Mouse (Mus musculus) stomach, embryonic 14.5 days (tissue): Measurements from ENCODE around the gene Smurf1. TPM values are rescaled to one million over a fixed set of nuclear protein-coding genes. Genes with fewer than 3 reads are reported as not detected.

ENCODE experiments used
- ATAC-seq: fragments of 200-750 bp; cut with Nextera tagmentation; 2 replicates; pipeline ENCODE4 v1.8.0; 2017; ENCODE audit warnings: low read depth, moderate TSS enrichment; ENCODE audit not compliant: insufficient number of reproducible peaks, insufficient read depth, low FRiP score
- H3K27ac ChIP-seq: fragments of 300-500 bp; sonication (generic); 2 replicates; pipeline ENCODE4 v1.5.1; 2014; ENCODE audit warnings: mild to moderate bottlenecking, low read length, moderate library complexity, mixed read lengths
- H3K27me3 ChIP-seq: fragments of 300-500 bp; sonication (generic); 2 replicates; pipeline ENCODE4 v1.6.1; 2014; ENCODE audit warnings: low read length, control low read depth, mixed read lengths; ENCODE audit not compliant: control insufficient read depth, insufficient read depth
- H3K36me3 ChIP-seq: fragments of 300-500 bp; sonication (generic); 2 replicates; pipeline ENCODE4 v1.6.1; 2014; ENCODE audit warnings: mild to moderate bottlenecking, control low read depth, low read length, moderate library complexity, mixed read lengths; ENCODE audit not compliant: control insufficient read depth, insufficient read depth
- H3K4me1 ChIP-seq: fragments of 300-500 bp; sonication (generic); 2 replicates; pipeline ENCODE4 v1.6.1; 2014; ENCODE audit warnings: low read length, control low read depth, mixed read lengths; ENCODE audit not compliant: control insufficient read depth, insufficient read depth
- H3K4me2 ChIP-seq: fragments of 300-500 bp; sonication (generic); replicated peaks from 2 replicates; pipeline ENCODE4 v1.6.1; 2014; ENCODE audit warnings: low read depth, low read length, control low read depth
- H3K4me3 ChIP-seq: fragments of 300-500 bp; sonication (generic); 2 replicates; pipeline ENCODE4 v1.5.1; 2014; ENCODE audit warnings: low read depth, low read length, control low read depth
- H3K9ac ChIP-seq: fragments of 300-500 bp; sonication (generic); replicated peaks from 2 replicates; pipeline ENCODE4 v1.6.1; 2014; ENCODE audit warnings: low read depth, mild to moderate bottlenecking, control low read depth, low read length, moderate library complexity, mixed read lengths
- H3K9me3 ChIP-seq: fragments of 300-500 bp; sonication (generic); 2 replicates; pipeline ENCODE4 v1.6.1; 2016; ENCODE audit warnings: low read depth, low read length, control low read depth; ENCODE audit not compliant: control insufficient read depth
- WGBS: fragments of 180-500 bp; shearing (Covaris S2); extraction: QIAGEN DNeasy Blood & Tissue Kit; methylation state at CpG from one replicate; pipeline ENCODE4 v1.1.7; 2014; 5-methylcytosine and 5-hydroxymethylcytosine counted together
- polyA plus RNA-seq: library from polyadenylated mRNA; unstranded; fragments of >200 nt; fragmentation: Nextera tagmentation; extraction: Ambion mirVana; gene quantifications from 2 replicates; pipeline ENCODE4 v1.2.1, GENCODE M21; 2014

The Smurf1 gene
- polyA plus RNA-seq, 1 experiment from 2014 or later = 15.6 TPM

DNA sequence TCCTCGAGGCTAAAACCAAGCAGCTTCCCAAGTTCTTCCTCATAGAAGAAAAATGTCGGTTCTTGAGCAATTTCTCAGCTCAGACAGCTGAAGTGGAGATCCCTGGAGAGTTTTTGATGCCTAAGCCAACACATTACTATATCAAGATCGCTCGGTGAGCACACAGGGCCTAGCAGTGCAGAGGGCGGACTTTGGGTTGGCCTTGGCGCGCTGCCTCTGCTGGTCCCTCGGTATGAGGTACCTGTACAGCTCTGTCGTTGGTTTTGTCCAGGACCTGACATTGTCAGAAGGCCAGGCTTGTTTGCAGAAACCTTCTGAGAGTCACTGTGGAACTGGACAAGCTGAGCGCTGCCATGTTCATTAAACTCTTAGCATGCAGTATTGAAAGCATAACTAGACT is 115.7 kb downstream of the Smurf1 start:
- Histone ChIP-seq H3K4me2 (no peak overlapping the region), H3K9ac (no peak overlapping the region), H3K4me1 (no peaks in the 10 kb centered on the region), H3K4me3 (no peak overlapping the region), H3K36me3 (peaks cover 89% of the 10 kb centered on the region), H3K9me3 (no peaks in the 10 kb centered on the region), H3K27me3 (no peaks in the 10 kb centered on the region), H3K27ac (no peak overlapping the region)
- ATAC-seq = no peak
- 92% methylated on average over 10 of the region's 10 CpGs for WGBS

DNA sequence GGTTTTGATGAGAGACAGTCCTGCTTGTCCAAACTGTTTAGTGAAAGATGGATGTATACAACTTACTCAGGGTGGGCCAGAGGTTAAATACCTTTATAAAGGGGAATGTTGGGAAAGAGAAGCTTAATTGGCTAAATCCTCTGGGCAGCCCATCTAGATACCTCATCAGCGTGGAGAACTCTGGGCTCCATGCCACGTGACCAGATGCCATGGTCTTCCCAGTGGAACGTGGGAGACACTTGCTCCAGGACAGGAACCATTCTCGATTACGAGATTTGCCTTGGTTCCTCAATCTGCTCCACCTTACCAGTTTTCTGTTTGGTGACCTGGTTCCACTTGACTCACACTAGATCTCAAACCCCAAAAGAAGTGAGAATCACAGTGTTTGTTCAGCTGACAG is 116.9 kb downstream of the Smurf1 start:
- Histone ChIP-seq H3K27ac (no peak overlapping the region), H3K4me1 (no peaks in the 10 kb centered on the region), H3K4me3 (no peak overlapping the region), H3K9me3 (no peaks in the 10 kb centered on the region), H3K36me3 (peaks cover 93% of the 10 kb centered on the region), H3K4me2 (no peak overlapping the region), H3K9ac (no peak overlapping the region), H3K27me3 (no peaks in the 10 kb centered on the region)
- 79% methylated on average over 5 of the region's 5 CpGs for WGBS
- ATAC-seq = no peak

DNA sequence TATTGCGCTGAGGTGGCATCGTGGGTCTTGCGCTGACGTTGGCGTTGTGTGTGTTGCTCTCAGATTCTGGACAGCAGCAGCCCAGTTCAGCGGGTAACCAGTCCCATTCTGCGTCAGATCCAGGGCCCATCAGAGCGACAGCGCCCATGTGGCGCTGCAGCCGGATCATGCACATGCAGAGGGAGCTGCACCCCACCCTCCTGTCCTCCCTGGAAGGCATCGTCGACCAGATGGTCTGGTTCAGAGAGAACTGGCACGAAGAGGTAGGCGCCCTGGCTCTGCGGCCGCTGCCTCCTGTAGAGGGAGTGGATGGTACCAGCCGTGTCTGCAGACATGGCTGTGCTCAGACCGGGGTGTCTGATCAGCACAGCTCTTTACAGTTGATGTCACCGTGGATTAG is 120.3 kb downstream of the Smurf1 start:
- no peaks in the 10 kb centered on the region for H3K4me1 ChIP-seq
- H3K27ac ChIP-seq = no peak overlapping the region
- no peak overlapping the region for H3K4me3 ChIP-seq
- no peaks in the 10 kb centered on the region for H3K27me3 ChIP-seq
- WGBS = 98% methylated on average over 20 of the region's 20 CpGs
- no peak overlapping the region for H3K9ac ChIP-seq
- ATAC-seq = no peak
- H3K4me2 ChIP-seq = no peak overlapping the region
- no peaks in the 10 kb centered on the region for H3K9me3 ChIP-seq
- peaks cover 96% of the 10 kb centered on the region for H3K36me3 ChIP-seq

DNA sequence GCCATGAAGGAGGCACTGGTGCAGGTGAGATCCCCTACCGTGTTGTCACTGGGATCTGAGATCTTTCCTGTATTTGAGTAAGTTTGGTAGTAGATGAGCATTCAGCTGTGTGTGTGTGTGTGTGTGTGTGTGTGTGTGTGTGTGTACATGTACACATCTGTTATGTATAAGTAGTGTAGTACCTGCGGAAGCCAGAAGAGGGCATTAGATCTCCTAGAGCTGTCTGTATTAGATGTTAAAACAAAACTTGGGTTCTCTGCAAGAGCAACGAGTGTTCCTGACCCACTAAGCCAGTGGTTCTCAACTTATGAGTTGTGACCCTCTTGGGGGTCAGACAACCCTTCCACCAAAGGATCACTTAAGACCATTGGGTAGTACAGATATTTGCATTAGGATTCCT is 129.5 kb downstream of the Smurf1 start:
- H3K9me3 ChIP-seq = no peaks in the 10 kb centered on the region
- no peak overlapping the region for H3K27ac ChIP-seq
- WGBS = 84% methylated on average over 3 of the region's 3 CpGs
- no peaks in the 10 kb centered on the region for H3K4me1 ChIP-seq
- no peak overlapping the region for H3K4me2 ChIP-seq
- H3K9ac ChIP-seq = no peak overlapping the region
- H3K36me3 ChIP-seq = peaks cover 90% of the 10 kb centered on the region
- H3K4me3 ChIP-seq = no peak overlapping the region
- no peak for ATAC-seq
- H3K27me3 ChIP-seq = no peaks in the 10 kb centered on the region

DNA sequence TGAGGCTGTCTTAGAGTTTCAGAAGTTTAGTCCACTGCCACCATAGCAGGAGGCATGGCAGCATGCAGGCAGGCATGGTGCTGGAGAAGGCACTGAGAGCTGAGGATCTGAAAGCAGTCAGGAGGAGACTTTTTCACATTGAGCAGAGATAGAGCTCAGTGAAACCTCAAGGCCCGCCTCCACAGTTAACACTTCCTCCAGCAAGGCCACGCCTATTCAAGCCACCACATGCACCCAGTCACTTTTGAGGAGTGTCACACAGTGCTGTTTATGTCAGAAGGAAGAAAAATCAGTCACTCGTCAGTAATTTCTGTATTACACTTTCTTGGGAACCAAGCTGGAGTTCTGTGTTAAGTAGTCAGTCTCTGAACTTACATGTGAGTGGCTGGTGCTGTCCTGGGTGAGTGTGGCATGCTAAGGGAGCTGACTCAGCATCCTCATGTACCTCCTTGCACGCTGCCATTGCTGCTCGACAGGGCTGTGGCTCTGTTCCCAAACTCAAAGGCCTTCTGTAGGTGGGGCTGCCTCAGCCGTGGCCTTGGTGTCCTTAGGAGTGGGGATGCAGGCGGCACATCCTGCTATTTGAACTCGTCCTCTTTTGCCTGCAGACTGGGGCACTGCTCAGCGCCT is 133.7 kb downstream of the Smurf1 start:
- Histone ChIP-seq H3K27ac (no peak overlapping the region), H3K4me3 (no peak overlapping the region), H3K4me1 (no peaks in the 10 kb centered on the region), H3K27me3 (no peaks in the 10 kb centered on the region), H3K36me3 (peaks cover 88% of the 10 kb centered on the region), H3K9ac (no peak overlapping the region), H3K9me3 (no peaks in the 10 kb centered on the region), H3K4me2 (no peak overlapping the region)
- 85% methylated on average over 9 of the region's 9 CpGs for WGBS
- no peak for ATAC-seq

DNA sequence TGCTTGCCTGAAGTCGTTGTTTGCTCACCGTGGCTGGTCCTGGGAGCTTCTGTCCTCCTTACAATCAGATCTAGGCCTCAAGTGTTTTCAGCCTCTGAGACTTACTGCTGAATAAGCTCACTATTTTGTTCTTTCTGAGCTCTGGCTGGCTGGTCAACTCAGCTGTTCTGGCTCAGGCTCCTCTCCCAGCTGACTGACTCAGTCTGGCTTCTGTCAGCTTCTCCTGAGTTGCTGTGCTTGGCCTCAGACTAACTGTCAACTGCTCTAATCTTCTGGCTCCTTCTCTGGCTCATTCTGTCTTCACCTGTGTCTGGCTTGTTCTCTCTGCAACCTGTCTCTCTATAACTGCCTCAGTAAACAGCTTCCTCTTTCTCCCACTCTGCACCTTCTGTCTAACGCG is 136.0 kb downstream of the Smurf1 start:
- 78% methylated on average over 4 of the region's 4 CpGs for WGBS
- no peak for ATAC-seq
- H3K4me3 ChIP-seq = no peak overlapping the region
- no peaks in the 10 kb centered on the region for H3K4me1 ChIP-seq
- no peak overlapping the region for H3K27ac ChIP-seq
- H3K9ac ChIP-seq = no peak overlapping the region
- no peaks in the 10 kb centered on the region for H3K27me3 ChIP-seq
- H3K36me3 ChIP-seq = peaks cover 90% of the 10 kb centered on the region
- H3K4me2 ChIP-seq = no peak overlapping the region
- H3K9me3 ChIP-seq = no peaks in the 10 kb centered on the region

DNA sequence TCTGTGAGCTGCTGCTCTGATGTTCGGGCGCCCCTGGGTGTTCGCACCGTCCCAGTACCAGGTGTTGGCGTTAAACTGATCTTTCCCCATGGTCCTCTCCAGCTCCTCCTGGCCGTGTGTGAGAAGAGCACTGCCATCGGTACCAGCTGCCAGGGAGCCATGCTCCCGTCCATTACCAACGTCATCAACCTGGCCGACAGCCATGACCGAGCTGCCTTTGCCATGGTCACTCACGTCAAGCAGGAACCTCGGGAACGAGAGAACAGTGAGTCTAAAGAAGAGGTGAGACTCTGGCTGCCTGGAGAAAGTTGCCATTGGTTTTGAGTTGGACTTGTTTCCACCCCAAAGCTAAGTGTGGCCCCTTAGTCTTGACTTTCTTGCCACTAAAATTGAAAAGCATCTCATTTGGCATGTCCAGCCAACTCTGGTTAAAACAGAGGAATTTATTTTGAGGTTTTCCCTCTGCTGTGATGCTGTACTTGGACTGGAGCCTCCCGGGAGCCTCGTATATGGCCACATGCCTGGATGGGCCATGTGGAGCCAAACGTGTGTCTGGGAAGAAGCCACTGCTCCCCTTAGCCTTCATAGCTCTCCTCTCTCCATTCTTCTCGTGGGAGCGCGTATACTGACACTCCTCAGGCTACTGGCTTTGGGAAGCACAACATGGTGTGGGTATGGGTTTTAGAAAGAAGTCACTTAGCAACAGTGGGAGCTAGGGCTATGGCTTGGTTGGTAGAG is 137.1 kb downstream of the Smurf1 start:
- Histone ChIP-seq H3K4me1 (no peaks in the 10 kb centered on the region), H3K27me3 (no peaks in the 10 kb centered on the region), H3K9me3 (no peaks in the 10 kb centered on the region), H3K4me2 (no peak overlapping the region), H3K9ac (no peak overlapping the region), H3K27ac (no peak overlapping the region), H3K4me3 (no peak overlapping the region), H3K36me3 (peaks cover 94% of the 10 kb centered on the region)
- no peak for ATAC-seq
- WGBS = 94% methylated on average over 20 of the region's 20 CpGs
